Mouse (Mus musculus) heart, postnatal 0 days (tissue): Measurements from ENCODE around the gene Syngap1. TPM values are rescaled to one million over a fixed set of nuclear protein-coding genes. Genes with fewer than 3 reads are reported as not detected.
A peak's percentile ranks its signal among the peaks of the same experiment; 100 is the strongest.
"Not testable (repeated sequence)": the region's sequence is repeated elsewhere in the genome, so short reads cannot be mapped to it uniquely, and the experiment has no call there.

ENCODE experiments used
- ATAC-seq: fragments of 200-750 bp; cut with Nextera tagmentation; 2 replicates; pipeline ENCODE4 v1.8.0; 2017; ENCODE audit warnings: low read depth, moderate number of reproducible peaks, moderate library complexity; ENCODE audit not compliant: insufficient read depth
- DNase-seq: peaks from one replicate; pipeline ENCODE4 v3.0.0-alpha.2; 2016; ENCODE audit warnings: low spot score
- H3K27ac ChIP-seq: fragments of 300-500 bp; sonication (generic); 2 replicates; pipeline ENCODE4 v1.5.1; 2014; ENCODE audit warnings: low read depth, mild to moderate bottlenecking
- H3K27me3 ChIP-seq: fragments of 300-500 bp; sonication (generic); 2 replicates; pipeline ENCODE4 v1.6.1; 2014; ENCODE audit warnings: low read length, mixed read lengths; ENCODE audit not compliant: control insufficient read depth, insufficient read depth
- H3K36me3 ChIP-seq: fragments of 300-500 bp; sonication (generic); replicated peaks from 2 replicates; pipeline ENCODE4 v1.6.1; 2014; ENCODE audit warnings: low read length, mixed read lengths; ENCODE audit not compliant: control insufficient read depth, insufficient read depth
- H3K4me1 ChIP-seq: fragments of 300-500 bp; sonication (generic); 2 replicates; pipeline ENCODE4 v1.6.1; 2014; ENCODE audit warnings: antibody characterized with exemption; ENCODE audit not compliant: control insufficient read depth, insufficient read depth
- H3K4me2 ChIP-seq: fragments of 300-500 bp; sonication (generic); 2 replicates; pipeline ENCODE4 v1.6.1; 2014; ENCODE audit warnings: low read depth, mild to moderate bottlenecking, low read length, moderate library complexity
- H3K4me3 ChIP-seq: fragments of 300-500 bp; sonication (generic); 2 replicates; pipeline ENCODE4 v1.5.1; 2014; ENCODE audit warnings: low read depth, low read length
- H3K9ac ChIP-seq: fragments of 300-500 bp; sonication (generic); replicated peaks from 2 replicates; pipeline ENCODE4 v1.6.1; 2014; ENCODE audit warnings: low read depth, low read length, mixed read lengths
- H3K9me3 ChIP-seq: fragments of 300-500 bp; sonication (generic); replicated peaks from 2 replicates; pipeline ENCODE4 v1.6.1; 2016; ENCODE audit warnings: low read length; ENCODE audit not compliant: control insufficient read depth
- CTCF ChIP-seq: IDR thresholded peaks from 2 replicates; pipeline ENCODE4 v1.5.1; 2016; ENCODE audit warnings: antibody characterized with exemption, control low read depth, low read depth
- EP300 ChIP-seq: IDR thresholded peaks from 2 replicates; pipeline ENCODE4 v1.6.1; 2016; ENCODE audit warnings: antibody characterized with exemption, low read depth
- WGBS: fragments of 180-500 bp; shearing (Covaris S2); extraction: QIAGEN DNeasy Blood & Tissue Kit; methylation state at CpG from one replicate; pipeline ENCODE4 v1.1.7; 2014; 5-methylcytosine and 5-hydroxymethylcytosine counted together
- polyA plus RNA-seq: library from polyadenylated mRNA; unstranded; fragments of >200 nt; fragmentation: Nextera tagmentation; extraction: Ambion mirVana; gene quantifications from 2 replicates; pipeline ENCODE4 v1.2.1, GENCODE M21; 2015
- total RNA-seq: library from RNA; depleted of rRNA; stranded (reverse); fragments of >200 nt; gene quantifications from 2 replicates; pipeline ENCODE4 v1.2.3, GENCODE M21; 2014; ENCODE audit warnings: low replicate concordance

The Syngap1 gene
- total and polyA plus RNA-seq, 2 experiments from 2014 or later, result 0.45 to 4.3 TPM

DNA sequence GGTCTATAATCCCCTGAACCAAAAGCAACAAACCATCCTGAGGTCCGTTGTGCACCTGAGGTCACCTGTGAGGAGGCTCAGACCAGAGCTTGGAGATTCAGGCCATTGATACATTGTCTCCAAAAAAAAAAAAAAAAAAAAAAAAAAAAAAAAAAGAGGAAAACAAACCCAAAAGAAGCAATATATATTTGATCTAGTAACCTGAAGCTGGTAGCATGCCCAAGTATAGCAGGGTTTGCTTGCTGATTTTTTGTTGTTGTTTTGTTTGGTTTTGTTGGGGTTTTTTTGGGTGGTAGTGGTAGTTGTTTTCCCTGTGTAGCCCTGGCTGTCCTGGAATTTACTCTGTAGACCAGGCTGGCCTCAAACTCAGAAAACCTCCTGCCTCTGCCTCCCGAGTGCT is 22.7 kb upstream of the Syngap1 start:
- TF ChIP-seq EP300, result no peak
- TF ChIP-seq CTCF, result no peak
- WGBS, result 79% methylated on average over 2 of the region's 2 CpGs
- Histone ChIP-seq H3K4me1 (no peaks in the 10 kb centered on the region), H3K36me3 (peaks cover 6% of the 10 kb centered on the region; the same call in 1 of the 2 replicates), H3K27me3 (no peaks in the 10 kb centered on the region), H3K4me3 (peak overlapping the region; percentile 16; the same call in 1 of the 2 replicates), H3K9ac (no peak overlapping the region), H3K27ac (no peak overlapping the region), H3K4me2 (peak overlapping the region; percentile 78; the same call in 1 of the 2 replicates), H3K9me3 (no peaks in the 10 kb centered on the region)
- DNase-seq (no peak), ATAC-seq (no peak)

GRCm38 (mm10) chr17:26919516-26919915 is 21.5 kb upstream of the Syngap1 start:
- ATAC-seq, H3K36me3 ChIP-seq, H3K4me2 ChIP-seq, H3K9me3 ChIP-seq, H3K9ac ChIP-seq, H3K4me3 ChIP-seq, H3K27me3 ChIP-seq, H3K27ac ChIP-seq, H3K4me1 ChIP-seq, DNase-seq: not testable (repeated sequence)
- 49% methylated on average over 2 of the region's 2 CpGs for WGBS

DNA sequence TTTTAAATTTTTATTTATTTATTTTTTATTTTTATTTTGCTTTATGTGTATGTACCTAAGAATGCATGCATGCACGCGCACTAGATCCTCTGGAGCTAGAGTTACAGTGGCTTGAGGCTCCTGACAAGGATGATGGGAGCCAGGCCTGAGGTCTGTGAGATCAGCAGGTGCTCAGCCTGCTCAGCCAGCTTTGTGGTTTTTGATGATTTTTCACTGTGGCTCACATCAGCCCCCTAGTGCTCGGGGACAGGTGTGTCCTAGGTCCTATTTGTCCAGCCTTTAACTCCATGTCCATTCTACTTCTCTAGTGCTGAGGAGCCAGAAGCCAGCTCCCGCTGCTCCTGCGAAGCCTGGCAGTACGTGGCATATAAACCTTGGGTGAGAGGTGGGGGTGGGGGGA is 18.7 kb upstream of the Syngap1 start:
- not testable (repeated sequence) for H3K27me3 ChIP-seq, H3K9me3 ChIP-seq, H3K27ac ChIP-seq, H3K4me1 ChIP-seq, H3K4me2 ChIP-seq, DNase-seq, H3K9ac ChIP-seq, ATAC-seq, H3K4me3 ChIP-seq
- 94% methylated on average over 5 of the region's 6 CpGs for WGBS
- H3K36me3 ChIP-seq, result peaks cover 13% of the 10 kb centered on the region; the same call in 1 of the 2 replicates

DNA sequence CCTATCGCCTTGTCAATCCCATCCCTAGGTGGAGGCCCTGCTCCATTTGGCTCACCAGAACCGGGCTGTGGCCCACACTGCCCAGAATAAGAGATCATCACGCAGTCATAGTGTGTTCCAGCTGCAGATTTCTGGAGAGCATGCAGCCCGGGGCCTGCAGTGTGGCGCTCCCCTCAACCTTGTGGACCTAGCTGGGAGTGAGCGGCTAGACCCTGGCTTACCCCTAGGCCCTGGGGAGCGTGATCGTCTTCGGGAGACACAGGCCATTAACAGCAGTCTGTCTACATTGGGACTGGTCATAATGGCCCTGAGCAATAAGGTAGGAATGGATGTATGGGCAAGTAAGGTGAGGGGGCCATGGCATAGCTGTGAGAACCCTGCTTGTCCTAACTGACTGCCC is 15.6 kb upstream of the Syngap1 start:
- peaks cover 28% of the 10 kb centered on the region; the same call in 1 of the 2 replicates for H3K36me3 ChIP-seq

DNA sequence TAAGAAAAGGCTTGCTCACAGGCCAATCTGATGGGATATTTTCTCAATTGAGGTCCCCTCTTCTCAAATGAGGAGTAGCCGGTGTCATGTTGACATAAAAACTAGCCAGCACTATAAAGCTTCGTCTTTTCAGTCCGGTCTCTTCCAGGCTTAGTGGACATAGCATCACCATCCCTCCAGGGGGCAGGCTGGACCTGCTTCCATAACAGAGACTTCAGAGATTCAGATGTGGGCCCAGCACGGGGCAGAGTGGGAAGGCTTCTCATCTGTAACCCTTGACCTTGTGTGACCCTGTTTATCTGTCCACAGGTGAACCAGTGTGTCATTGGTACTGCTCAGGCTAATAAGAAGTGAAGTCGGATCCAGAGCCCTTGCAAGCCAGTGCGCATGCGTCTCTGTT is 9.3 kb upstream of the Syngap1 start:
- DNase-seq, ATAC-seq, H3K27ac ChIP-seq, H3K4me3 ChIP-seq, H3K27me3 ChIP-seq, H3K9me3 ChIP-seq, H3K4me2 ChIP-seq, H3K9ac ChIP-seq, H3K4me1 ChIP-seq: not testable (repeated sequence)
- peak; percentile 65 for TF ChIP-seq CTCF
- H3K36me3 ChIP-seq, result peaks cover 34% of the 10 kb centered on the region
- 64% methylated on average over 7 of the region's 7 CpGs for WGBS

More for the DNA sequence above, 15.6 kb upstream of the Syngap1 start:
- H3K4me2 ChIP-seq, H3K4me3 ChIP-seq, ATAC-seq, H3K9ac ChIP-seq, H3K27ac ChIP-seq, DNase-seq, H3K4me1 ChIP-seq, H3K9me3 ChIP-seq, H3K27me3 ChIP-seq: not testable (repeated sequence)
- 98% methylated on average over 9 of the region's 9 CpGs for WGBS

- DNase-seq (peak; percentile 92), ATAC-seq (peak; percentile 93)
- peaks cover 13% of the 10 kb centered on the region for H3K4me1 ChIP-seq
- H3K4me2 ChIP-seq, result peak within 1 kb of the TSS; percentile 94
- peaks cover 37% of the 10 kb centered on the region for H3K36me3 ChIP-seq
- H3K27ac ChIP-seq, result peak within 1 kb of the TSS; percentile 80
- H3K9ac ChIP-seq, result peak within 1 kb of the TSS; percentile 68
- under 1% methylated on average over 33 of the region's 43 CpGs for WGBS
- no peak for TF ChIP-seq CTCF
- no peak; the same call in 1 of the 2 replicates for TF ChIP-seq EP300
- H3K4me3 ChIP-seq, result peak within 1 kb of the TSS; percentile 72
- no peaks in the 10 kb centered on the region for H3K27me3 ChIP-seq
- H3K9me3 ChIP-seq, result no peaks in the 10 kb centered on the region
Observed at GRCm38 (mm10) chr17:26932839-26933398, 8.1 kb upstream of the Syngap1 start, which contains the start of gene Phf1. Gene Phf1, plus strand, starts transcription at chr17:26933052.
